Mouse (Mus musculus) ES-E14 (cell line): ENCODE results near the gene Adamts2.

Experiments used
- CHD2 ChIP-seq: IDR thresholded peaks from 2 replicates; pipeline ENCODE4 v1.6.1; 2014; ENCODE audit warnings: mild to moderate bottlenecking, low read depth, low read length, inconsistent platforms
- HCFC1 ChIP-seq: IDR thresholded peaks from 2 replicates; pipeline ENCODE4 v1.6.1; 2012; ENCODE audit warnings: low read length, inconsistent platforms, borderline replicate concordance; ENCODE audit not compliant: insufficient read depth
- MAFK ChIP-seq: IDR thresholded peaks from 2 replicates; pipeline ENCODE4 v1.6.1; 2014; ENCODE audit warnings: mild to moderate bottlenecking, low read depth, low read length, inconsistent platforms; ENCODE audit not compliant: insufficient read depth
- ZC3H11A ChIP-seq: IDR thresholded peaks from 2 replicates; pipeline ENCODE4 v1.6.1; 2012; ENCODE audit warnings: low read depth, mild to moderate bottlenecking, inconsistent platforms, low read length, borderline replicate concordance
- ZNF384 ChIP-seq: IDR thresholded peaks from 2 replicates; pipeline ENCODE4 v1.6.1; 2012; ENCODE audit warnings: low read depth, low read length, inconsistent platforms

GRCm38 (mm10) chr11:50603082-50603910, 1.4 kb downstream of the Adamts2 start:
- TF ChIP-seq ZNF384 (no peak), HCFC1 (no peak), CHD2 (no peak), MAFK (no peak), ZC3H11A (no peak)
